Mouse (Mus musculus): ENCODE measurements around the gene Zfp143. TPM values are rescaled to one million over a fixed set of nuclear protein-coding genes. Genes with fewer than 3 reads are reported as not detected.

Zfp143 gene
- polyA plus RNA-seq, 1 experiment: 6.4 TPM

DNA sequence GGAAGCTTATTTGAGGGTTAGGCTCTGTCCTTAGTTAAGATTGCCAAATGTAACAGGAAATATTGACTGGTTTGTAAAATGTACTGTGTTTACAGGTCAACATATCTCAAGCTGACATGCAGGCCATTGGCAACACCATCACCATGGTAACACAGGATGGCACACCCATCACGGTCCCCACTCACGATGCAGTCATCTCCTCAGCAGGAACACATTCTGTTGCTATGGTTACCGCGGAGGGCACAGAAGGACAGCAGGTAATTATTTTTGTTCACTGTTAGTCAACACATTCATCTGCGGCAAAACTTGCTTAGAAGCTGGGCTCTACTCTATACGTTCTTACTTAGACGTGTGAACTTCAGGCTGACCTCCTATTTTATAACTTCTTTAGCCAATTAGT is 30.7 kb downstream of the Zfp143 start:
- no peak for TF ChIP-seq POLR2AphosphoS2 (IDR thresholded peaks at IDR 0.05; ENCODE audit: insufficient read length, low read depth)
- no peak for TF ChIP-seq E2F4 (IDR thresholded peaks at IDR 0.05; ENCODE audit: insufficient read depth)
- TF ChIP-seq SRF (IDR thresholded peaks at IDR 0.05; ENCODE audit: control insufficient read depth, insufficient read length, low read depth): no peak
- no peak for TF ChIP-seq MAX (IDR thresholded peaks at IDR 0.05; ENCODE audit: low read depth)
- no peak for TF ChIP-seq TCF12 (IDR thresholded peaks at IDR 0.05; ENCODE audit: insufficient read depth, poor library complexity, severe bottlenecking)
- TF ChIP-seq MYOG (IDR thresholded peaks at IDR 0.05; ENCODE audit: control insufficient read depth in 1 of 3, insufficient read depth in 1 of 3, insufficient read length in 2 of 3, low read depth in 2 of 3): no peak
- no peak for TF ChIP-seq MYOD1 (IDR thresholded peaks at IDR 0.05; ENCODE audit: control insufficient read depth in 1 of 3, insufficient read length in 2 of 3, low read depth in 2 of 3)
- TF ChIP-seq REST (IDR thresholded peaks at IDR 0.05; ENCODE audit: insufficient read depth, insufficient read length): no peak
- no peak for TF ChIP-seq USF1 (IDR thresholded peaks at IDR 0.05; ENCODE audit: low read depth)
- no peak for TF ChIP-seq TCF3 (IDR thresholded peaks at IDR 0.05; ENCODE audit: insufficient read length, low read depth)
- TF ChIP-seq POLR2A (IDR thresholded peaks at IDR 0.05; ENCODE audit: insufficient read length, low read depth): no peak
- TF ChIP-seq CEBPB (IDR thresholded peaks at IDR 0.05; ENCODE audit: insufficient read depth, poor library complexity, severe bottlenecking): no peak
- peaks cover 72% of the 10 kb centered on the region for H3K36me3 ChIP-seq (ENCODE audit: control insufficient read depth, insufficient read depth)
- H3K4me2 ChIP-seq (ENCODE audit: low read depth): no peak overlapping the region

GRCm38 (mm10) chr7:110096332-110096731 is 35.3 kb downstream of the Zfp143 start:
- Histone ChIP-seq H3ac (ENCODE audit: control insufficient read depth, insufficient read length) (no peak overlapping the region), H3K4me3 (no peak overlapping the region), H3K36me3 (ENCODE audit: control insufficient read depth, insufficient read depth) (peaks cover 41% of the 10 kb centered on the region), H3K4me2 (ENCODE audit: low read depth) (no peak overlapping the region), H3K27me3 (ENCODE audit: control insufficient read depth, insufficient read depth, insufficient read length) (no peaks in the 10 kb centered on the region), H3K79me2 (ENCODE audit: control insufficient read depth, insufficient read depth) (no peaks in the 10 kb centered on the region)
- TF ChIP-seq MAX (IDR thresholded peaks at IDR 0.05; ENCODE audit: low read depth) (no peak), MYOD1 (IDR thresholded peaks at IDR 0.05; ENCODE audit: control insufficient read depth in 1 of 3, insufficient read length in 2 of 3, low read depth in 2 of 3) (no peak), POLR2AphosphoS2 (IDR thresholded peaks at IDR 0.05; ENCODE audit: insufficient read length, low read depth) (no peak), CEBPB (IDR thresholded peaks at IDR 0.05; ENCODE audit: insufficient read depth, poor library complexity, severe bottlenecking) (no peak), TCF12 (IDR thresholded peaks at IDR 0.05; ENCODE audit: insufficient read depth, poor library complexity, severe bottlenecking) (no peak), POLR2A (IDR thresholded peaks at IDR 0.05; ENCODE audit: insufficient read length, low read depth) (no peak), REST (IDR thresholded peaks at IDR 0.05; ENCODE audit: insufficient read depth, insufficient read length) (no peak), E2F4 (IDR thresholded peaks at IDR 0.05; ENCODE audit: insufficient read depth) (no peak), TCF3 (IDR thresholded peaks at IDR 0.05; ENCODE audit: insufficient read length, low read depth) (no peak), SRF (IDR thresholded peaks at IDR 0.05; ENCODE audit: control insufficient read depth, insufficient read length, low read depth) (no peak), MYOG (IDR thresholded peaks at IDR 0.05; ENCODE audit: control insufficient read depth in 1 of 3, insufficient read depth in 1 of 3, insufficient read length in 2 of 3, low read depth in 2 of 3) (no peak), USF1 (IDR thresholded peaks at IDR 0.05; ENCODE audit: low read depth) (no peak)

More for the DNA sequence above, 30.7 kb downstream of the Zfp143 start:
- Histone ChIP-seq H3K27me3 (ENCODE audit: control insufficient read depth, insufficient read depth, insufficient read length) (no peaks in the 10 kb centered on the region), H3K79me2 (ENCODE audit: control insufficient read depth, insufficient read depth) (no peaks in the 10 kb centered on the region), H3K4me3 (no peak overlapping the region), H3ac (ENCODE audit: control insufficient read depth, insufficient read length) (no peak overlapping the region)

DNA sequence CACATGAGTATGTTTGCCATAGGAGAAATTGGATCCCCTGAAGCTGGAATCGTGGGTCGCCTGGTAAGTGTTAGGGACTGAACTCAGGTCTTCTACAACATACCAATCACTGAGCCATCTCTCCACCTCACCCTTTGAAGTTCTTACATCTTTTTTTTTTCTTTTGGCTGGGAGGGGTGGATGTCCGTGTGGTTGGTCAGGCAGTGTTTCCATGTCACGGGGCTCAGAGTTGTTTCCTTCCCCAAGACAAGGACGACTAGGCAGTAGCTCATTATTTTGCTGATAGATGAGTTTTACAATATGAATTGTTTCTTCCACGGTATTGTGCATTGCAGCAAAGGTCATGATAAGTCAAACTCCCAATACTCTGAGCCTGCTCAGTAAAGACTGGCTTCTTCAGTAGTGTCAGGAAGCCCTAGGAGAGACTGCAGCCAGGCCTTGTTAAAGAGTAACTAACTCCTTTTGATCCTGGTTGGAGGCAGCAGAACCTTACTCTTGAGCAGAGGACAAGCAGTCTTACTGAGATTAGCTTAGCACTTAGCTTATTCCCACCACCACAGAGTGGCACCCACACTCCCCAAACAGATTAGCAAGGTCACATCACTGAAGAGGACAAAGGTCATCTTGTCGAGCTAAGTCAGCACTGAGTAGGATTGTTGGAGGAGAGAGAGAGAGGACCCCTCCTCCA is 36.2 kb downstream of the Zfp143 start:
- H3K4me3 ChIP-seq: no peak overlapping the region
- TF ChIP-seq MYOD1 (IDR thresholded peaks at IDR 0.05; ENCODE audit: control insufficient read depth in 1 of 3, insufficient read length in 2 of 3, low read depth in 2 of 3) (no peak), POLR2A (IDR thresholded peaks at IDR 0.05; ENCODE audit: insufficient read length, low read depth) (no peak), TCF12 (IDR thresholded peaks at IDR 0.05; ENCODE audit: insufficient read depth, poor library complexity, severe bottlenecking) (no peak), POLR2AphosphoS2 (IDR thresholded peaks at IDR 0.05; ENCODE audit: insufficient read length, low read depth) (no peak), CEBPB (IDR thresholded peaks at IDR 0.05; ENCODE audit: insufficient read depth, poor library complexity, severe bottlenecking) (no peak), TCF3 (IDR thresholded peaks at IDR 0.05; ENCODE audit: insufficient read length, low read depth) (no peak), MYOG (IDR thresholded peaks at IDR 0.05; ENCODE audit: control insufficient read depth in 1 of 3, insufficient read depth in 1 of 3, insufficient read length in 2 of 3, low read depth in 2 of 3) (no peak), E2F4 (IDR thresholded peaks at IDR 0.05; ENCODE audit: insufficient read depth) (no peak), SRF (IDR thresholded peaks at IDR 0.05; ENCODE audit: control insufficient read depth, insufficient read length, low read depth) (no peak), MAX (IDR thresholded peaks at IDR 0.05; ENCODE audit: low read depth) (no peak), USF1 (IDR thresholded peaks at IDR 0.05; ENCODE audit: low read depth) (no peak), REST (IDR thresholded peaks at IDR 0.05; ENCODE audit: insufficient read depth, insufficient read length) (no peak)
- H3K27me3 ChIP-seq (ENCODE audit: control insufficient read depth, insufficient read depth, insufficient read length): no peaks in the 10 kb centered on the region
- H3K79me2 ChIP-seq (ENCODE audit: control insufficient read depth, insufficient read depth): no peaks in the 10 kb centered on the region
- H3K4me2 ChIP-seq (ENCODE audit: low read depth): no peak overlapping the region
- peaks cover 32% of the 10 kb centered on the region for H3K36me3 ChIP-seq (ENCODE audit: control insufficient read depth, insufficient read depth)
- H3ac ChIP-seq (ENCODE audit: control insufficient read depth, insufficient read length): no peak overlapping the region

- no peaks in the 10 kb centered on the region for H3K36me3 ChIP-seq (ENCODE audit: control insufficient read depth, insufficient read depth)
- TF ChIP-seq SRF (IDR thresholded peaks at IDR 0.05; ENCODE audit: control insufficient read depth, insufficient read length, low read depth): no peak
- TF ChIP-seq CEBPB (IDR thresholded peaks at IDR 0.05; ENCODE audit: insufficient read depth, poor library complexity, severe bottlenecking): no peak
- no peak for TF ChIP-seq USF1 (IDR thresholded peaks at IDR 0.05; ENCODE audit: low read depth)
- no peak for TF ChIP-seq POLR2AphosphoS2 (IDR thresholded peaks at IDR 0.05; ENCODE audit: insufficient read length, low read depth)
- no peak for TF ChIP-seq REST (IDR thresholded peaks at IDR 0.05; ENCODE audit: insufficient read depth, insufficient read length)
- no peak for TF ChIP-seq TCF3 (IDR thresholded peaks at IDR 0.05; ENCODE audit: insufficient read length, low read depth)
- no peak for TF ChIP-seq TCF12 (IDR thresholded peaks at IDR 0.05; ENCODE audit: insufficient read depth, poor library complexity, severe bottlenecking)
- TF ChIP-seq MYOD1 (IDR thresholded peaks at IDR 0.05; ENCODE audit: control insufficient read depth in 1 of 3, insufficient read length in 2 of 3, low read depth in 2 of 3): no peak
- no peak for TF ChIP-seq MYOG (IDR thresholded peaks at IDR 0.05; ENCODE audit: control insufficient read depth in 1 of 3, insufficient read depth in 1 of 3, insufficient read length in 2 of 3, low read depth in 2 of 3)
- TF ChIP-seq POLR2A (IDR thresholded peaks at IDR 0.05; ENCODE audit: insufficient read length, low read depth): no peak
- TF ChIP-seq E2F4 (IDR thresholded peaks at IDR 0.05; ENCODE audit: insufficient read depth): no peak
- TF ChIP-seq MAX (IDR thresholded peaks at IDR 0.05; ENCODE audit: low read depth): no peak
Measured at GRCm38 (mm10) chr7:110100854-110101253, 39.8 kb downstream of the Zfp143 start.

More at GRCm38 (mm10) chr7:110100854-110101253, 39.8 kb downstream of the Zfp143 start:
- Histone ChIP-seq H3ac (ENCODE audit: control insufficient read depth, insufficient read length) (no peak overlapping the region), H3K27me3 (ENCODE audit: control insufficient read depth, insufficient read depth, insufficient read length) (no peaks in the 10 kb centered on the region), H3K4me3 (no peak overlapping the region), H3K4me2 (ENCODE audit: low read depth) (no peak overlapping the region), H3K79me2 (ENCODE audit: control insufficient read depth, insufficient read depth) (no peaks in the 10 kb centered on the region)

Data from myocyte (in vitro differentiated cells).